Mouse (Mus musculus) small intestine, adult 2 months (tissue): ENCODE data around the gene Spata1.

ENCODE experiments used
- CTCF ChIP-seq: fragments of 200-500 bp; IDR thresholded peaks from 2 replicates; pipeline ENCODE4 v1.5.1; 2012; ENCODE audit warnings: low read depth, mild to moderate bottlenecking, control low read depth, inconsistent platforms, low read length, moderate library complexity, mixed read lengths; ENCODE audit not compliant: insufficient replicate concordance, insufficient read length; ENCODE audit errors: extremely low read depth
- POLR2A ChIP-seq: fragments of 200-500 bp; IDR thresholded peaks from 2 replicates; pipeline ENCODE4 v1.6.1; 2012; ENCODE audit warnings: low read depth, mild to moderate bottlenecking, control low read depth, inconsistent platforms, low read length, moderate library complexity

GRCm38 (mm10) chr3:146499431-146500002, at the start of gene Spata1, which contains the start of gene Gng5:
- TF ChIP-seq POLR2A (peak; percentile 69), CTCF (no peak)
